Mouse (Mus musculus) kidney, adult 18-20 months (tissue): ENCODE measurements at regions not wholly inside any gene's neighbourhood (a gene's known extent, or its start where the extent isn't known, plus 50 kb on each side); places are given as distances from the start of the nearest gene placed in this dataset.

Experiments used
- DNase-seq: peaks from one replicate; pipeline ENCODE4 v3.0.0; 2021

DNA sequence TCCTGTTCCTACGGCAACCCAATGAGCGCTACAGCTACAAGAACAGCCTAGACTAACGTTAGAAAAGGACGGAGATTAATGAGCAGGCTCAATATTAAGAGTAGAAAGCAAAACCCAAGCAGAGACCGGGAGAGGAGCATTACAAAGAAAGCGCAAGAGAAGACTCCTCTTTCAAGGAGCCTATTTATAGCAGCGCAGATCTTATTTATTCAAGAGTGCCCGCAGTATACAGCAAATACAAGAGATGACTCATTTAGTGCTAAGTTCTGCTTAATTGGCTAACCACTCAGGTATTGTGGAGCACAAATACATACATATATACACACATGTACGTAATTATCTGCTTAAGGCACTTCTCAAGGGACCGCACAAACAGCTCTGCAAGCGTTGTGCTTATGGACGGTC is 377.2 kb downstream of the Gpd2 start:
- DNase-seq: no peak

DNA sequence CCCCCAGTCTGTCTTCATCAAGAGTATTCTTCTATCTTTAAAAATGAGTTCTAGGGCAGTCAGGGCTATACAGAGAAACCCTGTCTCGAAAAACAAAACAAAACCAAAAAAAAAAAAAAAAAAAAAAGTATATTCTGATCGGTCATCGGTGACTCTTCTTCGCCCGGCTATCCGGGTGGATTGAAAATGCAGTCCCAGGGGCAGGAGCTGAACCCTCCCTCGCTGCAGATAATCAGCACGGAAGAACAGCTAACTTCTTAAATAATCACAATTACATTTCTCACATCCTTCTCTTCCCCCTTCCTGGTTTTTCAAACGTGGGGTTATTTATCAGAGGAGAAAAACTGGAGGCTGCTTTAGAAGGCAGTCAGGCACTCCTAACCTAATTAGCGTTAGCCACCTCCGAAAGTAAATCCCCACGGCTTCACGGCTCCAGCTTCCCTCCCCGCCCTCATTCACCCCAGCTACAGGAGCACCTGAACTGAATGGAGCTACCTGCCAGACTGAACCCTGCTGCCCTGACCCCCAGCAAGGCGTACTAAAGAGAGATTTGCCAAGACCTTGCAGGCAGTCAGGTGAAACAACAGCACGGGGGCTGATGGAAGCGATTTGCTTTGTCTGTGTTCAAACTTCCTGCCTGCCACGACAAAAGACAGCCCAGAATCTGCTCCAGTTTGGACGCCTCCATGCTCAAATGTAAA is 379.2 kb downstream of the Gpd2 start:
- peak; percentile 2 for DNase-seq

DNA sequence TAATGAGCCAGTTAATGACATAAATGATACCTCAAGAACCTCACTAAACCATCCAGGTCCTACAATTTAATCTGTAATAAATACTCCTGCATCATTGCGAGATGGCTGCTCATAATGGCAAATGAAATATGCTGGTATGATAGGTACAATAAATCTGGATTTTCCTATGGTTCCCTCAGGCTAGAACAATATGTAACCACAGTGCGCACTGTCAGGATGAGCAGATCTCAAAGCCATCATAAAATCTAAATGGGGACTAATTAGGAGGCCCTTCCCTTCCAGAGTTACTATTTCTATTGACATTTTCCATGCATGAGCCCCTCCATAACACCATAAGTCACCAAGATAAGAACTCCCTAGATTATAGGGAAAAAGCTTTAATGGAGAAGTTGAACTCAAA is 379.8 kb downstream of the Gpd2 start:
- DNase-seq: no peak

DNA sequence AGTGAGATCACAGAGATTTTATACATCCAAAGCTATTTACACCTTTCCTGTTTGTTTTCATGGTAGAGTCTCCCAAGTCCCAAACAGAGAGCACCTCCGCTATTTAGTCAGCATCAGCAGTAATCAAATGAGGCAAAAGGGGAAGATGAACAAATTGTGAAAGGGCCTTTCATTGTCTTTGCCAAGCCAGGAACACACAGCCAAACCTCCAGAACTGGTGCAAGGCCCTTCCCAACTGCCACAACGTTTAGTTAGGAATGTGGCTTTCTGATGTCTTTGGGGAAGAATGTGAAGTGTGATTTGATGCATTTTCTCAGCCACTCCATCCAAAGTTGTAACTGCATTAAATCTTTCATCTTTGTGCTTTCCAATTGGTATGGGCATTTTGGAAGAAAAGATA is 353.6 kb upstream of the Galnt5 start:
- no peak for DNase-seq

DNA sequence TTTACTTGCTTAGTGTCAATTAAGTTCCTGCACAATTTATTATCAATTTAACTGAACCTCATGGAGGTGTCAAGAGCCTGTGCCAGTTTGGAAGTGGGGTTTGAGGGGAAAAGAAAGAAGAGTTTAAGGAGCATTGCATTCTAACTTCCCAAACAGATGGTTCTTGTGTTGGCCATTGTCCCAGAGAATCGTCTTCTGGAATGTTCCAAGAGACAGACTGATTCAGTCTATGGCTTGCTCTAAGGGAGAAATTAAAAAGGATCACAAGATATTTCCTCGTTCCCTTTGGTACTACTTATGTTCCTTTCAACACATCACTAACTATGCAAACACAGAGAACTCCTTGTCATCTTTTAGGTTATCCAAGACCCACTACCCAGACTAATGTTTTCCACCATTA is 353.1 kb upstream of the Galnt5 start:
- DNase-seq: no peak

DNA sequence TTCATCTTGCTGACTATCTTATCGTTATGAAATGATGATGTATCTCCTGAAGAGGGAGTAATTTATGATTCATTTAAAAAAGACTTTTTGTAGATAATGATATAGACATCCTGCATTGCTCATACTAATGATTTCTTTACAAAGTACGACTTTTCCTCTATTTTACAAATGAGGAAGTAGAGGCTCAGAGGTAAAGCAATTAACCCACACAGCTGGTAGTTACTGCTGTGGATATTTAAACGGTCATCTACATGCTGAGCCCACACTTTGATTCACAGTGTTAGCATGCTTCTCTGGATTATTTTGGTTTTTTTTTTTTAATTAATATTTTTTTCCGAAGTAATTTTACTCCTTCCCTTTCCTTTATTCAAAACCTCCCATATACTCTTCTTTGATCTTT is 348.7 kb upstream of the Galnt5 start:
- DNase-seq: no peak

DNA sequence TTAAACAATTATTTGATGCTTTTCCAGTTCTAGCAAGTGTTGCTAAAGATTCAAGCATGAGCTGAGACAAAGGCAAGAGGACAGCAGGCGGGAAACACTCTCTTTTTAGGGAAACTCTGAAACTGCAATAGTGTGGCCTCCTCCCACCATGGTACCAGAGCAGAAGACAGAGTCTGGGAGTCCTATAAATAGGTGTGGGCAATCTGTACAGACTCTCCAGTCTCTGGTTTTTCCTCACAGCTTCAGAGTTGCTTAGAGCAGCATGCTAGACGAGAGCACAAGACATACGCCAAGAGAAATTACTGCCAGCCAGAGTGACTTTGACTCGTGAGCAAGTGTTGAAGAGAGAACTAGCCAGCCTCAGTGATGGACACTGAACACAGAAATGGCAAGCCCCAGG is 340.3 kb upstream of the Galnt5 start:
- DNase-seq: no peak

DNA sequence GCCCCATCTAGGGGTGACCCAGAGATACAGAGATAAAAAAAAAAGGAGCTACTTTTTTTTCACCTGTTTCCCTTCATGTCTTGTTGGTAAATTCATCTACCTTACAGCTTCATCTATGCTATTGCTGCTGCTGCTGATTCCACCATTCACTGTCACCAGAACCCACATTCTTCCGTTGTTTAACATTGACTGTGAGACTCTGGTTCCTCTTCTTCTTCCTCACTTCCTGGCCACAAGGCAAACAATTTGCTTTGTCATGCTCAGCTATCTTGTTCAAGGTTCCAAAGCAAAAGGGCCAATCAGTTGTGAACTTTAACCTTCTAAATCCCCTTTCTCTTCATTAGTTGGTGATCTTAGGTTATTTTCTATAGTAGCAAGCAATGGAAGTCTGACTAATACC is 335.8 kb upstream of the Galnt5 start:
- no peak for DNase-seq

DNA sequence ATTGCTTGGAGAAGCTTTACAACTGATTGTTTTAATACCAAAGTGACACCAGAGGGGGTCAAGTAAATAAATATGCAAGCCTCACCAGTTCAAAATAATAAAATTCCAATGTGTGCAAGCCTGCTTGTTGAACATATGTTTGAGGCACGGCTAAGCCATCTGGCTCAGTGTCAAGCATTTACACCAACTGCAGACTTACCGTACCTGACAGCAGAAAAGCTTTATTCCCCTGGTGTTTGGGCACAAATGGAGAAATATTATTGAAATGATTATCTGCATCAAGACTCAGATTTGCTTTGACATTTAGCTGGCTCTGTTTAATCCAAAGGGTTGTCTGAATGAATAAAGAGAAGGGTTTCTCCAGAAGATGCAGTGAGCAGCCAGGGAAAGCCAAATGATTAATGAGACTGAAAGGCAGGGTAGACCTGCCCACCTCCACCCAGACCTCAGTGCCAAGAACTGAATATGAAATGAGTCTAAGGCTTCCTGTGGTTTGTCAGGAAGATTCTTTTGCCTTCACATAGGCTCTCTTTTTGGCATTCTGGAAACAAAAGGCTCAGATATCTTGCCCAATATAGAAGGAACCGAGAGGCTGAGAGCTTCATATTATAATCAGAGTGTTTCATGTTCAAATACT is 325.6 kb upstream of the Galnt5 start:
- DNase-seq: no peak

DNA sequence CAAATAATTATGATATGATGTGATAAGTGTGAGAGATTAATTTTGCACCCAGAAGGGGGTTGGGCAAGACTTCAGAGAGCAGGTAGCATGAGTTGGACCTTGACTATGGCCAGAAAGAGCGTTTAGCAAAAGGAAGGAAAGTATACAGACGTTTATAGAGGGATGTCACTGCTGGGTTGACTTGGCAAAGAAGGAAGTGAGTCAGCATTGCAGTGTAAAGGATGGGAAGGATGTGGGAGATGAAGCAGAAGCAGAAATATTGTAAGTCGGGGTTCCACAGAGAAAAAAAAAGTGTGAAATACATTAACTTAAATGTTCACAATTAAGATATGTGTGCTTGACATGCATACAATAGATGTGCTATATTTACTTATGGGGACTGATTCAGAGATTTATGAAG is 307.8 kb upstream of the Galnt5 start:
- DNase-seq: no peak

DNA sequence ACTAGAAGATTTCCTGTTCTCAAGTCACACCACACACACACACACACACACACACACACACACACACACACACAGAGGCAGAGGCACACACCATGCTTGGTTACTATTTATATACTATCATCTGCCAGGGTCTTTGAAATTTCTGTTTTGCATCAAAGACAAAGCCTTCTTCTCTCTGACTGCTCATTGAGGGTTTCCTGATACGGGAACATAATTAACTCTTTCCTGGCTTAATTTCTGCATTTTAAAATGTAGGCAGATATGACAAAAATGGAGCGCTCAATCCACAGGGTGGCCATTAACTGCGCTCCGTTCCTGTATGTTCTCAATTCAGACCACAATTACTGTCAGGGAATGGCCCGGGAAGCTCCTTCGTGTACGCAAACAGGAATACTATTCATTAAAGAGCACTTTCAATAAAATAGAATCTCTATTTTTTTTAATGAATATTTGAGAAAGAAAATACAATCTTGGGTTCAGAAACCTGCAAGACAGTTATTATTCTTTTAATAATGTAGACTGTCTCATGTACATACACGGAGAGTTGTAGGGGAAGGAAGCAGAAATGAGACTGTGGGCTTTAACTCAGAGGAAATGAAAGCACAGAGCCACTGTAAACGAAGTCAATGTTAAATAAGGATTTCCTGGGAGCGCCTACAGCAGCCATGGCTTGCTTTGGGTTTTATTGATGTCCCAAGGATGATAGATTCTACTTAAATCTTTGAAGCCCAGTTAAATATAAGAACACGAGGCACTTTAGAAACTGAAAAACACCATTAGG is 300.5 kb upstream of the Galnt5 start:
- DNase-seq: no peak

DNA sequence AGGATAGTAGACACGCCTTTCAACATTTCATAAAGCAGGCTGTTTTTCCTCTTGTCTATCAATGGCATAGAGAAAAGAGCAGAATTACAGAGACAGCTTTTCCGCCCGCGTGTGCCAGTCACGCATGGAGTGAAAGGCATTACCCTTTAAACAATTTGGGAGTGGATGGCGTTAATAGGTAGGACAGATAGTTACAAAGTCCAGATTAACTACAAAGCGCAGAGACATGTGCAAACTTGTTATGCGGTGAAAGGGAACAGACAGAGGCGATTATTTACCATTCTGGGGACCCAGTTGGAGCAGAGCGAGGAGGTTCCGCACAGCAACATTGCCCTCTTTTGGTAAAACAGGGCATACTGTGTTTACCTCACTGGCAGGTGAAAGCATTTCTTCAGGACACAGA is 299.0 kb upstream of the Galnt5 start:
- DNase-seq: peak; percentile 16

DNA sequence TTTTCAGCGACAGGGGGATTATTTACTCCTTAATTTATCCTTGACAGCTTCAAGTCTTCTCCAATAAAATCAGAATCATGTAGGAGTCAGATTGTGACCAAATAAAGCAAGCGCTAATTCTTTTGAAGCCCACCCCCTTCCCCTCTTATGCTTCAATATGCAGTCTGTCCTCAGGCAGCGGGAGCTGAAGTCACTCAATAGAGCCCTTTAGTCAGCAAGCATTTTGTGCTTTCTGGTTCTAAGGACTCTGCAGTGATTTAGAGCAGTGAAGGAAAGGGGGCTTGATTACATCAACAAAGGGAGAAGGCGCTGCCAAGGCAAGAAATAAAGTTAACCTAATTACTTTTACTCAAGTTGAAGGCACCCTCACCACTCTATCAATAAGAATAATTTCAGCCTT is 298.5 kb upstream of the Galnt5 start:
- DNase-seq: no peak

DNA sequence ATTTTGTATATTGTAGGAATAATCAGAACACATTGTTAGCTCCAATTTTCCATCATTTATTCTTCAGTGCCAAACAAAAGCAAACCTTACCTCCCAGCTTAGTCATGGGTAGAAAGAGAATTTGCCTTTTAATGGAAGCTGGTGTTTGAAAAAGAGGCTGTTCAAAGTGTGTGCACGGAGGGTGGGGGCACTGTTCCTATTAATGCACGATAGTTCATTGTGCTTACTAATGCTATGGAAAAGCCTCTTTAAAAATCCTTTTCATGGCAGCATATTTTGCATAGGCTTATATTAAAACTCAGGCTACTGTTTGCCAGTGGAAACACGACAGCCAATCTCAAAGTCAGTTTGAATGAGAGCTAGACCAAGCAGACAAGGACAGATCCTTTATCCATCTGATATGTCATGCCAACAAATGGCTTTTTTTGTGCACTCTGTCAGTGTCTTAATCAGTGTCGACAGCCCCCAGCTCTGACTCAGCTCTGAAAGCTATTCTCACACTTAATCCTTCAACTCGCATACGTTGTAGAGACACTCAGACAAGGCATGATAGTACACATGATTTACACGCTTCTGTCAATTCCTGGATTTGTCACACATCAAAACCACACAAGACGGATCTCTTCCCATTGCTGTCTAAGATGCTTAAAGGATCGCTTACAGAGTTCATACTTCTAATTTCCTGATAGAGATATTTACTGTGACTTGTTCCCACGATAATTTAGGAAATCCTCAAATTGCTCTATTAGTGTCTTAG is 280.8 kb upstream of the Galnt5 start:
- no peak for DNase-seq
